Mouse (Mus musculus): Measurements from ENCODE around the gene Cx3cl1.

The Cx3cl1 gene

DNA sequence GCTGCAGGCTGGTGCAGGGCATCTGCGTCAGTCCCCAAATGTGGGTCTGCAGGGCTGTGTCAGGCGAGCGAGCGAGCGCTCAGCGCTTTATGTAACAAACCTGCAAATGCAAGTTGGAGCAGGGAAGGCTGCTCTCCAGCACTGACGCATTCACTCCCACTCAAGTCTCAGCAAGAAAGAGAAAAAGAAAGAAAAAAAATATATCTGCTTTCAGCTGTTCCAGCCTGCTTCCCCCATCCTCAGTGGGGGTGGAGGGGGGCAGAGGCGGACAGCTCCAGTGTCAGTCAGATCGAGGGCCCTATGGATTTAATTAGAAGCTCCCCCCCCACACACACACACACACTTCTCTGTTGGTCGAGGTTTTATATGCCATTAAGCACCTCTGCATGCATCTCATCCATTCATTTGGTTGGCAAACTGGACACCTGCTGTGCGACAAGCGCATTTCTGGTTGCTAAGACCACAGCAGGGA lies 1.9 kb downstream of the Cx3cl1 start:
- peak; percentile 97 for DNase-seq (ENCODE audit: low read depth, low spot score)

DNA sequence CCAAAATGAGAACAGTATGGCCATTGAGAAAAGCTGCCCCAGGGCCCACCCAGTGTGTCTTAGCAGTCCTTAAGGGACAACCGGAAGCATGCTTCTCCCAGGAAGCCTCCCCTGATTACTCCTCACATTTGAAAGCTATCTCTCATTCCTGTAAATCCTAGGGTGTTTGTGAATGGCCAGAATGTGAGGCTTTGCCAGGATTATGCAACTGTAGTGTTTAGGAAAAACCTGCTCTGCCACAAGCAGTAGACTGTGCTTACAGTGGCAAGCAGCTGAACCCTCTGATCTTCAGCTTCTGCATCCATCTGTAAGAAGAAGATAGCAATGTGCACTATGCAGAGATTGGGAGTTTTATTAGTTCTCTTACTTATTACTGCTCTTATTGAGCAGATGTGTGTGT lies 2.8 kb downstream of the Cx3cl1 start:
- DNase-seq (ENCODE audit: low read depth, low spot score): no peak

DNA sequence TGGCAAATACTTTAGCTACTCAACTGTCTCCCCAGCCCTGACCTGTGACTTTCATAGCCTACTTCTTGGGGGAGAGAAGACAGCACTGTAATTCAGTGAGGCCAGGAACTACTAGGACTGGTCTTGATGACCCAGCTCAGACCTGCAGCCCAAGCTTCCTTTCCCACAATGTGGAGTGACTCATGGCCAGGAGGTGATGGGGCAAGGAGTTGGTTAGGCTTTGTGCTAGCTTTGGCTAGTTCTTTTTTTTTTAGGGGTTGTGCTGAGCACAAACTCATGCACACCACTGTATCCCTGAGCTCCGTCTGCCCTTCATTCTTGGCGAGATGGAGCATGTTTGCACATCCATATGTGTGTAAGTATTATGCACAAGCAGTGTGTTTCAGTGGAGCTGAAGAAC lies 4.5 kb downstream of the Cx3cl1 start:
- DNase-seq (ENCODE audit: low read depth, low spot score): no peak

GRCm38 (mm10) chr8:94778036-94778435 lies 6.2 kb downstream of the Cx3cl1 start:
- DNase-seq (ENCODE audit: low read depth, low spot score): no peak

GRCm38 (mm10) chr8:94778473-94778872 lies 6.7 kb downstream of the Cx3cl1 start:
- DNase-seq (ENCODE audit: low read depth, low spot score): no peak

- no peak for DNase-seq (ENCODE audit: low read depth, low spot score)
Measured at GRCm38 (mm10) chr8:94778895-94779533, 7.2 kb downstream of the Cx3cl1 start.

DNA sequence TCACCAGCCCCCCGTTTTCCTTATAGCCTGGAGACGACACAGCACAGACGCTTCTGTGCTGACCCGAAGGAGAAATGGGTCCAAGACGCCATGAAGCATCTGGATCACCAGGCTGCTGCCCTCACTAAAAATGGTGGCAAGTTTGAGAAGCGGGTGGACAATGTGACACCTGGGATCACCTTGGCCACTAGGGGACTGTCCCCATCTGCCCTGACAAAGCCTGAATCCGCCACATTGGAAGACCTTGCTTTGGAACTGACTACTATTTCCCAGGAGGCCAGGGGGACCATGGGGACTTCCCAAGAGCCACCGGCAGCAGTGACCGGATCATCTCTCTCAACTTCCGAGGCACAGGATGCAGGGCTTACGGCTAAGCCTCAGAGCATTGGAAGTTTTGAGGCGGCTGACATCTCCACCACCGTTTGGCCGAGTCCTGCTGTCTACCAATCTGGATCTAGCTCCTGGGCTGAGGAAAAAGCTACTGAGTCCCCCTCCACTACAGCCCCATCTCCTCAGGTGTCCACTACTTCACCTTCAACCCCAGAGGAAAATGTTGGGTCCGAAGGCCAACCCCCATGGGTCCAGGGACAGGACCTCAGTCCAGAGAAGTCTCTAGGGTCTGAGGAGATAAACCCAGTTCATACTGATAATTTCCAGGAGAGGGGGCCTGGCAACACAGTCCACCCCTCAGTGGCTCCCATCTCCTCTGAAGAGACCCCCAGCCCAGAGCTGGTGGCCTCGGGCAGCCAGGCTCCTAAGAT lies 7.9 kb downstream of the Cx3cl1 start:
- no peak for DNase-seq (ENCODE audit: low read depth, low spot score)

DNA sequence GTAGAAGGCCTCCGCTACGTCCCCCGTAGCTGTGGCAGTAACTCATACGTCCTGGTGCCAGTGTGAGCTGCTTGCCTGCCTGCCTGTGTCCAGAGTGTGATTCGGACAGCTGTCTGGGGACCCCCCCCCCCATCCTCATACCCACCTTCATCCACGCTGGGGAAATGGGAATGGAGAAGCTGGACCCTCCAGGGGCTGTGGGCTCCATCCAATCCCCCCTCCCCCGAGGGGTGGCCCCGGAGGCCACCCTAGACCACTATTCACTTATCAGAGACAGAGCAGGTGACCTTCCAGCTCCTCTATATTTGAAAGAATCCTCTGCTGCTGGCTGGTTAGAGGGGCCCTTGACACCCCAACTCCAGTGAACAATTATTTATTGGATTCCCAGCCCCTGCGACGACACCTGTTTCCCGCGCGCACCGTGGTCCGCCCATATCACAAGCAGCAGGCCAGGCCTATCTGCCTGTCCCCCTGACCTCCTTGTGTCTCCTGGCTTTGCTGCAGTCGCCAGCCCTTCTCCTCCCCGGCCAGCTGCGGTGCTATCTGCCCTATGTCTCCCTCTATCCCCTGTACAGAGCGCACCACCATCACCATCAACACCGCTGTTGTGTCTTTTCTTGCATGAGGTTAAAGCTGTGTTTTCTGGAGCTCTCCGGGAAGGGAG lies 8.8 kb downstream of the Cx3cl1 start:
- DNase-seq (ENCODE audit: low read depth, low spot score): no peak

GRCm38 (mm10) chr8:94781155-94781837 lies 9.5 kb downstream of the Cx3cl1 start:
- no peak for DNase-seq (ENCODE audit: low read depth, low spot score)

- no peak for DNase-seq (ENCODE audit: low read depth, low spot score)
Measured at GRCm38 (mm10) chr8:94781838-94782235, 10.0 kb downstream of the Cx3cl1 start.

DNA sequence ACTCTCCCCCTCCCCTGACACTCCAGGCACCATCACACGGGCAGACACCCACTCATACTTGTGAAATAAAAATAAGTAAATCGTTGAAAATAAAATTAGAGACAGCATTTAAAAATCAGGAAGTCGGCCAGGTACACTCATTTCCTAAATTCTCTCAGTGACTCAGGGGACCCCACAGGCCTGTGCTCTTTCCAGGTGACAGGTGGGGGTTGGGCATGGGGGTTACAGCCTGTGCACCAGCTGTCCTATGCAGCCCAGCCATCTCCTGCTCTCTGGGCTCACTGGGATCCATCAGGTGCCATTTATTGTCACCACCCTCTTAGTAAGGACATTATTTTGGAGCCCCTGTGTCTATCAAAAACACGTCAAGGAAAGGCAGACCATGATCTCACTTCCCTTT lies 12.1 kb downstream of the Cx3cl1 start:
- DNase-seq (ENCODE audit: low read depth, low spot score): no peak

DNA sequence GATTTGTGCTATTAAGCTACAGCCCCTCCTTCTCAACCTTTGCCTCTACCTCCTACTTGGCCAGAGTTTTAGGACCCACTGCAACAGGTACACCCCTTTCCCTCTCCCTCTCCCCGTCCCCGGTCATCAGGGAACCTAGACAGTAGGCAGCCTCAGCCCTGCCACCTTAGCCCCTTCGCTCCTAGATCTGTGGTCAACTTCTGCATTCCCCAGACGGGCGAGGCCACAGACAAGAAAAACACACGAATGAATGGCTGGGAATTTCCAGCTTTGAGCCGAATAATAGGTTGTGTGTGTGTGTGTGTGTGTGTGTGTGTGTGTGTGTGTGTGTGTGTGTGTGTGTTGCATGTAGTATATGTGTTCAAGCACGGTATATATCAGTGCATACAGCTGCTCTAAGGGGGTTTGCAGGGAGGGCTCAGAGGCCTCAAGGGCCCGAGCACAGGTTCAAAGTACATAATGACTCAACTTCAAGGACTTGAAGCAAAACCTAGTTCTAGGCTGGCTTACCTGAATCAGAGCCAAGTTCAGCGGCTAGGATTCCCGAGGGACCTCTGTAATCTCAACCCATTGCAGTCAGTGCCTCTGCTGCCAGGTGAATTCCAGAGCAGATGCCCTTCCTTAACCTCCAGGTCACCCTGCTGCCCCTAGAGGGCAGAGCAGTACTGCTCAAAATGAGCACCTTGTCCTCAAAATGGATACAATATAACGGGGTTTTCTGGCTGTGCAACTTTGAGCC lies 13.6 kb downstream of the Cx3cl1 start:
- no peak for DNase-seq (ENCODE audit: low read depth, low spot score)

DNA sequence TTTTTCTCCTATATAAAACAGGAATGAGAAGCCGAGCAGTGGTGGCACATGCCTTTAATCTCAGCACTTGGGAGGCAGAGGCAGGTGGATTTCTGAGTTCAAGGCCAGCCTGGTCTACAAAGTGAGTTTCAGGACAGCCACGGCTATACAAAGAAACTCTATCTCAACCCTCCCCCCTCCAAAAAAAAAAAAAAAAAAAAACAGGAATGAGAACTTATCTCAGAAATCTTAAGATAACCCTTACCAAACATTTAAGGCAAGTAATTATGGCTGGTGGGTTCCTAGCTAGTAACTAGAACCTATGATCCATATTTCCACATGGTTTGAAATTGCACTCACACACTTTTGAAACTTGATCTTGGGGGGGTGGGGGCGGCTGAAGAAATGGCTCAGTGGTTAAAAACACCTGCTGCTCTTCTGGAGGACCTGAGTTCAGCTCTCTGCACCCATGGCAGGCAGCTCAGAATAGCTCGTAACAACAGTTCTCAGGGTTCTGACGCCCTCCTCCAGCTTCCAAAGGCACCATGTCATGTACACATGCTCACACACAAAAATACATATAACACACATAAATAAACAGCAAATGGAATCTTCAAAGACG lies 14.3 kb downstream of the Cx3cl1 start:
- DNase-seq (ENCODE audit: low read depth, low spot score): no peak

DNA sequence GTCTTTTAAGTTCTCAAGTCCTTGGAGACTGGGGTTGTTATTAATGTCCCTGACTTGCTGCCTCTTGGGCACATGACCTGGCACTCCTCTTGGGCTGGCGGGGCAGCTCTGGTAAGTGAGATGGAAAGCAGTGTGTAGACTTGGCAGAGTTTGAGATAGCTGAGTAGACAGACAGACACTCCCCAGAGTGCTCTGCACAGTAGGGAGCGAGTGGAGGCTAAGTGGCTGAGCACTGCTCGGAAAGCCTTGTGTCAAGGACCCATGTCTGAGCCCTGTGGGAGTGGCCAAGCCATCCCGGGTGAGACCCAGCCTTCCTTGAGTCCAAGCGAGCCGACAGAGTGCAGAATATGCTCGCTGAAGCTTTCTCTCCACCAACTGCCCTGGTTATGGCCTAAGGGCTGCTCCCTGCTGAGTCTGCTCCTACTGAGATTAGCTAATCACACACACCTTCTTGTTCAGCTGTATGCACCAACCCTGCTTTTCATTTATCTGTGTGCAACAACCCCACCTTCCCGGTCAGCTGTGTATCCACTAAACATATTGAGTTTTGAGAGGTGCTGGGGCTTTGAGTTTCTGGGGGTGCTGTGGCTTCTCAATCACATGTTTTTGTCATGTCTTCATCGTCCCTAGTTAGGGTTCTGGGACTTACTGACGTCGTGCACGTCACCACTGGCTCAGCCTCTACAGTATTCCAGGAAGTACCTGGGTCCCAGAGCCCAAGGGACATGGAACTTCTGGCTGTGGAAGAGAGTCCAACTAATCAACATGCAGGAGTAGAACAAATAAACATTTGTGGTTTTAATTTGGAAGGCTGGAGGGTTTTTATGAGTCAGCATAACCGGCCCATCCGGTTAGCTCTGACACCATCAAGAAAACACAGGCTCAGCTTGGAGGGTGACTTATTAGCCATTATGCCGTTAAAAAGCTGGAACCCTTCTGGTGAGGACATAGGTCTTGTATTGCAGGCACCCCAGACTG lies 16.0 kb downstream of the Cx3cl1 start:
- DNase-seq (ENCODE audit: low read depth, low spot score): no peak

DNA sequence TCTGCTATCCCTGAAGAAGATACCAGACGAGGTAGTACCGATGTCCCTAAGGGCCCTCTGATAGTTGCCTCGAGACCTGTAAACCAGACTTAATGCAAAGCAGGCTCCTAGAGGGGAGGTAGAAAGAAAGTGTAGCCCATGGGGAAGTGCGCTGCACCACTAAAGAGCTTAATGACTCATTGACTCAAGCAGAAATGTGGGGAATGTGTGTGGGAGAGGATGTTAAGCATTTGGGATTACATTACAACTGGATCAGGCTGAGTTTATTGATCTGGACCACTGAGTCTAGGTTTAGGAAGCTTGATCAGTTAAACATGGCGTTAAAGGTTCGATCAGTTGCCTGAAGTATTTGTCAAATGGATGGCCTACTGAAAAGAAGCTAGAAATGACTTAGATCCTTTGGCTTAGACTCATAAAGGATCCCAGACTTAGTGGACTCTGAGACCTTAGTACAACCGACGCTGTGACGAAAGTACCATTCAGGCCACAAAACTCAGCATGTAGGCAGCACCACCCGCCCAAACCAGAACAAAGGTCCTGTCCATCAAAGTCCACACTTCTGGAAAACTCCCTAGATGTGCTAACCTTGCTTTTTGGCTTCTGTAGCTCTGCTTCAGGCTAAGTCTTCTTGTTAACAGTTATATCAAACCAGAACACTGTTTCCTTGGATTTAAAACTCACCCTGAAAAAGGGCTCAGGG lies 17.6 kb downstream of the Cx3cl1 start:
- no peak for DNase-seq (ENCODE audit: low read depth, low spot score)

- DNase-seq (ENCODE audit: low read depth, low spot score): no peak
Measured at GRCm38 (mm10) chr8:94794368-94794767, 22.6 kb downstream of the Cx3cl1 start.

DNA sequence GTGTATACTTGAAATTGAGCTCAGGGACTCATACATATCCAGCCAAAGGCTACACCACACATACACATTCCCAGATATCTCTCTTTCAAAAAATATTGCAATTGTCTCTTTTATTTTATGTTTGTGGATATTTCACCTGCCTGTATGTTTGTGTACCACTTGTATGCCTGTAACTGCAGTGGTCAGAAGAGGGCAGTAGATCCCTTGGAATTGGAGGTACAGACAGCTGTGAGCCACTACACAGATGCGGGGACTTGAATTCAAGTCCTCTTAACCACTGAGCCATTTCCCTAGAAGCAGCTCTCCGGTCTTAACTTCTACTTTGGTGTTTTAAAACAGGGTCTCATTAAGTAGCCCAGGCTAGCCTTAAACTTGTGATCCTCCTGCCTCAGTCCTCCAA lies 23.0 kb downstream of the Cx3cl1 start:
- DNase-seq (ENCODE audit: low read depth, low spot score): no peak

DNA sequence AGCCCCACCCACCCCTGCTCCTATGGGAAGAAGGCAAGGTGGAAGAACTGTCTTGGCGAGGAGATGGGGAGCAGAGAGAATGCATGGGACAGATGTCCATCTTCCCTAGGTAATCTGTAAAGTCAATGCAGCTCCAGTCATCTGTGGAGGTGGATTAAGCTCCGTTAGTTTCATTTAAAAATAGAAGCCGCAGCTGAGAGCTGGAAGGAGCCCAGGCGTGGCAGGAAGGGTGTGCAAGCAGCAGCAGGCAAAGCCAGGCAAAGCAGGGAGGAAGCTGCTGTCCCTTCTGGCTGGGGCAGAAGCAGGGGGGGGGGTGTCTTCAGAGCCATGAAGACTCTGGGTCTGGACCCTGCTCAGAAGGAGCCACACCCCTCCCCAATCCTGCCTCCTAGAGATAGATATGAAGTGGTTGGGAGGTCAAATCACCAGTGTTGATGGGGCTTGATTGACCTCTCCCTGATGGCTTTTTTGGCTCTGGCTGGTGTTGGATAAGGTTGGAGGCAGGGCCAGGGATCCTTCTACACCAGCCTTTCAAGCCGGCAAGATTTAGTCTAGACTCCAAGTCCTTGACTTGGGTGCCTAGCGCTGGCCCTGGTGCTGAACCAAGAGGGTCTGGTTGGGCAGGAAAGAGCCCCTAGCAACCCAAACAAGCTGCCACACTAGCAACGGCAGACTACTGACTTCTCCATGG lies 28.6 kb downstream of the Cx3cl1 start:
- peak; percentile 77 for DNase-seq (ENCODE audit: low read depth, low spot score)
